Mouse (Mus musculus) embryonic facial prominence, embryonic 12.5 days (tissue): ENCODE data around the gene Pnkp. TPM values are rescaled to one million over a fixed set of nuclear protein-coding genes. Genes with fewer than 3 reads are reported as not detected.
"Not testable (repeated sequence)": the region's sequence is repeated elsewhere in the genome, so short reads cannot be mapped to it uniquely, and the experiment has no call there.

Experiments
- ATAC-seq: fragments of 200-750 bp; cut with Nextera tagmentation; 2 replicates; pipeline ENCODE4 v1.8.0; 2017; ENCODE audit not compliant: insufficient number of reproducible peaks, insufficient read depth, low FRiP score, low TSS enrichment
- H3K27ac ChIP-seq: fragments of 300-500 bp; sonication (generic); 2 replicates; pipeline ENCODE4 v1.5.1; 2016; ENCODE audit warnings: mild to moderate bottlenecking
- H3K27me3 ChIP-seq: fragments of 300-500 bp; sonication (generic); 2 replicates; pipeline ENCODE4 v1.6.1; 2016; ENCODE audit warnings: mild to moderate bottlenecking, moderate library complexity
- H3K36me3 ChIP-seq: fragments of 300-500 bp; sonication (generic); 2 replicates; pipeline ENCODE4 v1.6.1; 2016; ENCODE audit warnings: mild to moderate bottlenecking
- H3K4me1 ChIP-seq: fragments of 300-500 bp; sonication (generic); 2 replicates; pipeline ENCODE4 v1.6.1; 2016
- H3K4me2 ChIP-seq: fragments of 300-500 bp; sonication (generic); replicated peaks from 2 replicates; pipeline ENCODE4 v1.6.1; 2016; ENCODE audit warnings: mild to moderate bottlenecking, moderate library complexity
- H3K4me3 ChIP-seq: fragments of 300-500 bp; sonication (generic); 2 replicates; pipeline ENCODE4 v1.5.1; 2016; ENCODE audit warnings: mild to moderate bottlenecking
- H3K9ac ChIP-seq: fragments of 300-500 bp; sonication (generic); 2 replicates; pipeline ENCODE4 v1.6.1; 2016; ENCODE audit warnings: mild to moderate bottlenecking, moderate library complexity
- H3K9me3 ChIP-seq: fragments of 300-500 bp; sonication (generic); 2 replicates; pipeline ENCODE4 v1.6.1; 2016; ENCODE audit warnings: mild to moderate bottlenecking, moderate library complexity
- WGBS: fragments of 180-500 bp; shearing (Covaris S2); methylation state at CpG from one replicate; pipeline ENCODE4 v1.1.7; 2016; 5-methylcytosine and 5-hydroxymethylcytosine counted together
- polyA plus RNA-seq: library from polyadenylated mRNA; unstranded; fragments of >200 nt; fragmentation: Nextera tagmentation; extraction: Ambion mirVana; gene quantifications from 2 replicates; pipeline ENCODE4 v1.2.1, GENCODE M21; 2016

Gene Pnkp
- polyA plus RNA-seq, 1 experiment from 2014 or later, result 30.4 TPM

DNA sequence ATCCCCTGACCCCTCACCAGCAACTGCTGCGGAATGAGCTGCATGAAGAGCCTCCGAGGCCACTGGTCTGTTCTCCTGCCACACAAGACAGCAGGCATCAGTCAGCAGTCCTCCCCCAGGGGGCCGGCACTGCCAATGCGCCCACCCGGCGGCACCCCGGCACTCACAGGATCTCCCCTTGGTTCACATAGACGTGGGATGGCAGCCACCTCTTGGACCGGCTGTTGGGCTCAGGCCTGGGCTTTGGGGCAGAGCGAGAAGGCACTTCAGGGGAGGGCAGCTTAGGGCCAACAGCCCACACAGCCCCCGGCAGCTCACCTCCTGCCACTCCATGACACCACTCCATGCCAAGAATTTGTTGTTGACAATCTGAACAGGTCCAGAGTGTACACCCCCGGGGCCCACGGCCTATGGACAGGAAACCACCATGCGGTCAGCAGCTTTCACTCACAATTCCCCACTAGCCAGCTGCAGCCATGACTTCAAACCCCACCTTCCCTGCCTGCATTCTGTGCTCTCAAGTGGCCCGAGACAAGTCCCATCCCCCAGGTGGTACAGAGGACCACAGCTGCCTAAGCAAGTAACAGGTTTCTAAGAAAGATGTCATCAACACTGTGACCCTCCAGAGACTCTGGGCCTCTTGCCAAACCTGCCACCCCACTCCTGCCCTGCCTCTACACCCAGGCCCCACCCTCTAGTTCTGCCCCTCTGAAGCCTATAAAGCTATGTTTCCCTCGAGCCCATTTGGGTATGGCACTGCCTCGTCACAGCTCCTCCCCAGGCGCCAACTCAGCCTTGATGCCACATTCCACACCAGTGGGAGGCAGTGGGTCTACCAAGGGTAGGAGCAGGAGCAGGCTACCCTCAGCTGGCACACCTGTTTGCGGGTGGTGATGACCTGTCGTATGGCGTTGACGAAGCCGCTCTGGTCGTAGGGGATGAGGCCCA is 7.9 kb downstream of the Pnkp start:
- no peaks in the 10 kb centered on the region for H3K27me3 ChIP-seq
- H3K9ac ChIP-seq, result 0 out of 2 replicates have a peak overlapping the region, but pooled peaks have one; percentile 21
- H3K4me1 ChIP-seq, result peaks cover 46% of the 10 kb centered on the region
- H3K4me2 ChIP-seq, result no peak overlapping the region
- H3K9me3 ChIP-seq, result no peaks in the 10 kb centered on the region
- no peak for ATAC-seq
- H3K36me3 ChIP-seq, result peaks cover 60% of the 10 kb centered on the region
- H3K27ac ChIP-seq, result 0 out of 2 replicates have a peak overlapping the region, but pooled peaks have one; percentile 31
- WGBS, result 88% methylated on average over 24 of the region's 24 CpGs
- H3K4me3 ChIP-seq, result no peak overlapping the region

DNA sequence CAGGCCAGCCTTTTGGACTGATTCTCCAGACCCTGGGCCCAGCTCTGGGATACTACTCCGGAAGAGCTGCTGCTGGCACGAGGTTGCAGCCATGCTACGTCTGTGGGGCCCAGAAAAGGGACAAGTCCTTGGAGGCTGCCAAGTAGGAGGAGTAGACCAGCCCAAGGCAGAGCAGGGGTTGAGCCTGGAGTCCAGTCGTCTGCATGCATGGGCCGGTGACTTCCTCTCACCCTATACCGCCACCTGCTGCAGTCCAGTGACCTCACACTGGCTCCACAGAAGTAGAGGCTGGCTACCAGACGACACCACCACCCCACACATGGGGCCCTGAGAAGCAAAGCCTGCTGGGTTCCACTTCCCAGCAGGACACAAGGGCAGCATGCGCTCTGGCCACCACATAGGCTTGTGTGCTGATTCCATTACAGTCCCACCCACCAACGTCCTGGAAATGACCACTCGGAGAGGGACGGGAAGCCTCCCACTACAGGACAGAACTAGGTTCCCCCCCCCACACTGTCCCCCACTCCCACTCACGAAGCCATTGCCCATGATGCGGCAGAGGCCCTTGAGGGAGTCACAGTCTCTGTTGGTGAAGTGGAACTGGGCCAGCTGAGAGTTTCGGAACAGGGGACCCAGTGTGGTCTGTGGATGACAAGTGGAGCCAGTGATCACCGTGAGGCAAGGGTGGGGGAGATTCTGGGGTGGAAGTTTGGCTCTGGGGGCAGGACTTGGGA is 9.5 kb downstream of the Pnkp start:
- Histone ChIP-seq H3K27ac (0 out of 2 replicates have a peak overlapping the region, but pooled peaks have one; percentile 17), H3K9ac (peak overlapping the region; percentile 99), H3K27me3 (no peaks in the 10 kb centered on the region), H3K4me1 (peaks cover 46% of the 10 kb centered on the region), H3K36me3 (peaks cover 58% of the 10 kb centered on the region), H3K4me2 (peak overlapping the region; percentile 95), H3K9me3 (no peaks in the 10 kb centered on the region), H3K4me3 (peak overlapping the region; percentile 86)
- WGBS, result 70% methylated on average over 15 of the region's 15 CpGs
- no peak for ATAC-seq

GRCm38 (mm10) chr7:44867010-44867702 is 10.2 kb downstream of the Pnkp start:
- H3K9me3 ChIP-seq, result no peaks in the 10 kb centered on the region
- H3K36me3 ChIP-seq, result peaks cover 51% of the 10 kb centered on the region
- no peaks in the 10 kb centered on the region for H3K27me3 ChIP-seq
- peaks cover 46% of the 10 kb centered on the region for H3K4me1 ChIP-seq
- no peak for ATAC-seq
- no peak overlapping the region for H3K27ac ChIP-seq
- peak overlapping the region; percentile 95 for H3K4me2 ChIP-seq
- H3K9ac ChIP-seq, result peak overlapping the region; percentile 99
- 73% methylated on average over 19 of the region's 19 CpGs for WGBS
- H3K4me3 ChIP-seq, result peak overlapping the region; percentile 86

GRCm38 (mm10) chr7:44867802-44868201 is 10.9 kb downstream of the Pnkp start:
- Histone ChIP-seq H3K36me3 (peaks cover 45% of the 10 kb centered on the region), H3K27me3 (no peaks in the 10 kb centered on the region), H3K4me3 (peak overlapping the region; percentile 86), H3K4me2 (peak overlapping the region; percentile 95), H3K4me1 (peaks cover 46% of the 10 kb centered on the region), H3K27ac (no peak overlapping the region), H3K9me3 (no peaks in the 10 kb centered on the region), H3K9ac (peak overlapping the region; percentile 99)
- no peak for ATAC-seq
- WGBS, result 46% methylated on average over 9 of the region's 9 CpGs

- no peaks in the 10 kb centered on the region for H3K27me3 ChIP-seq
- H3K36me3 ChIP-seq, result peaks cover 38% of the 10 kb centered on the region
- peak overlapping the region; percentile 95 for H3K4me2 ChIP-seq
- H3K9me3 ChIP-seq, result no peaks in the 10 kb centered on the region
- peak overlapping the region; percentile 100 for H3K27ac ChIP-seq
- H3K4me3 ChIP-seq, result peak overlapping the region; percentile 86
- H3K4me1 ChIP-seq, result peaks cover 46% of the 10 kb centered on the region
- 7% methylated on average over 16 of the region's 16 CpGs for WGBS
- no peak for ATAC-seq
- peak overlapping the region; percentile 99 for H3K9ac ChIP-seq
These were observed 11.5 kb downstream of the Pnkp start for GRCm38 (mm10) chr7:44868465-44868864.

DNA sequence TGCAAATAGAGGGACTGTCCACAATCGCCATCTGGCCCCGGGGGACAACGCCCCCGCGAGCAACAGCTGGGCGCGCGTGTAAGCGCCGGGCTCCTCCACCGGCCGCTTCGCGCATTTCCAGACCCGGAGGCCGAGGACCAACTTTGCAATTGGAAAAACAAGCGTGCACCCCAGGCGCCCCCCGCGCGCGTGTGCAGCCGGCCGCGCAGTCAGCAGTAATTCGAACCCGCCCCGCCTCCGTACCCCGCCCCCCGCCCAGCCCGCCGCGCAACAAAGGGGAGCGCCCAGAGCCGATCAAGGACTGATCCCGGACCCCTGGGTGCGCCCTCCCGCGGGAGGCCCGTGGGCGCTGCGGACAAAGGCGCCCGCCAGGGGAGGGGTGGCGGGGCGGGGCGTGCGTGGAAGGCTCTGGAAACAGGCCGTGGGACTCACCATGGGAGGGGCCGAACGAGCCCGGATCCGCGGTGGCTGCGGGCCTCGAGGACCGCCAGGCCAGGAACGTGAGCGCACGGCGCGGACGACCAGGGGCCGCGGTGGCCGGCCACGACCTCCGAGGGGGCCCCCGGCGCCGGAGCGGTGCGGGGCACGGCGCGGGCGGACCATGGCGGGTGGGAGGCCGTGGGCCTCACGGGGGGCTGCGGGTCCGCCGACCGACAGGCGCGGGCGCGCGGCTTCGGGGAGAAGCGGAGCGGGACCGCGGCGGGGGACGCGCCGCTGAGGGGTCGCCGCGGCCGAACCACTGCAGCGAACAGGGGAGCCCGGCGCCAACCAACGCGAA is 12.2 kb downstream of the Pnkp start:
- Histone ChIP-seq H3K4me1 (peaks cover 46% of the 10 kb centered on the region), H3K27ac (peak overlapping the region; percentile 100), H3K27me3 (no peaks in the 10 kb centered on the region), H3K4me2 (peak overlapping the region; percentile 95), H3K36me3 (peaks cover 32% of the 10 kb centered on the region), H3K9me3 (no peaks in the 10 kb centered on the region), H3K4me3 (peak overlapping the region; percentile 86), H3K9ac (peak overlapping the region; percentile 99)
- under 1% methylated on average over 87 of the region's 108 CpGs for WGBS
- 0 out of 2 replicates have a peak, but pooled peaks have one; percentile 24 for ATAC-seq

DNA sequence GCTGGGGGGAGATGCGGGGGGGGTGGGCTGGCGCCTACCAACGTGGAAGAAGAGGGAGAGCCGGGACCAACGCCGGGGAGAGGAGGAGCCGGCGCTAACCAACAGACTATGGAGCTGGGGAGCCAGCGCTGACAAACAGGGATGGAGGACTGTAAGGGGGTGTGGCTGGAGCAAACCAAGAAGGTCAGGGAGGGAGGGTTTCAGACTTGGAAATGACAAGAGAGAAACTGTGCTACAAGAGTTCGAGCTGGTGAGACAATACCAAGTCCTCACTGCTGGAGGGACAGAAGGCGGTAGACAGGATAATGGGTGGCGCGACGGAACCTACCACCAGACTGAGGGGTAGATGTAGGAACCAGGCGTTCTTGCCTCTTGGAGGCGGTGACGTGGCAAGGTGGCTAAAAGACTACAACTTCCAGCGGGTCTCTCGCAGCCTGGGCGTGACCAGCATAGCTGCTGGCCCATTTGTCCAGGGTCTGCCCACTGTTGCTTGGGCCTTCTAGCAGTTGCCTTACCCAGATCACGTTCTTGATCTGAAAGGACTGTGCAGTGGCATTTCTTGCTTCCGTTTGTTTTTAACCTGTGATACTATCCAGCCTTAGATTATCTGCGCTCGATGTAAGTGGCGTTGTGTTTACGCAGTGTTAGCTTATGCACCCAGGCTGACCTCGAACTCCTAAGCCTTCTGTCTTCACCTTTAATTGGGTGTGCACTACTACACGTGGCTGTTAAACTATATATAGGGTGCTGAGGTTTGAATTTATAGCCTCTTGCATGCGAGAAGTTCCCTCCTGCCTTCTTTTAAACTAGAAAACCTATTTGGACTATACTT is 13.0 kb downstream of the Pnkp start, which contains the start of gene Ptov1:
Ptov1 (minus strand) TSS at position 92 of the 832 bp plus-strand sequence.
- H3K4me3 ChIP-seq, result peak within 1 kb of the TSS; percentile 86
- H3K9ac ChIP-seq, result peak within 1 kb of the TSS; percentile 99
- 11% methylated on average over 29 of the region's 29 CpGs for WGBS
- H3K27ac ChIP-seq, result peak within 1 kb of the TSS; percentile 100
- peaks cover 41% of the 10 kb centered on the region for H3K4me1 ChIP-seq
- H3K36me3 ChIP-seq, result peaks cover 24% of the 10 kb centered on the region
- peak; percentile 92 for ATAC-seq
- peak within 1 kb of the TSS; percentile 95 for H3K4me2 ChIP-seq
- no peaks in the 10 kb centered on the region for H3K27me3 ChIP-seq
- no peaks in the 10 kb centered on the region for H3K9me3 ChIP-seq

DNA sequence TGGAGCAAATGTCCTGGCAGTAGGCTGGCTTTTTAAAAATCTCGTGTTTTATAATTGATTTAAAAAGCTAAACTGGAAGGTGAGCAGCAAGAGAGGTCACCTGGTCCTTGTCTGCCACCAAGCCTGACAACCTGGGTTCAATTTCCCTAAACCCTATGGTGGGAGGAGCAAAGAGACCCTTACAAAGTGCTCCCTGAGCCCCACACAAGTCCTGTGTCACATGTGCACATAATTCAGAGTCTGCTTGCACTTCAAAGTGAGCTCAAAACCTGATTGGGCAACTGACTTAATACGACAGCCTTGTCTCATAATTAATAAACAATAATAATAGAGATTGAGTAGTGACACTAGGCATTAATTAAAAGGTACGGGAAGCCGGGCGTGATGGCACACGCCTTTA is 13.7 kb downstream of the Pnkp start:
- WGBS, result 82% methylated on average over 6 of the region's 6 CpGs
- peaks cover 17% of the 10 kb centered on the region for H3K36me3 ChIP-seq
- H3K27ac ChIP-seq, result peak overlapping the region; percentile 100; the same call in 1 of the 2 replicates
- peak overlapping the region; percentile 52 for H3K9ac ChIP-seq
- peak overlapping the region; percentile 95 for H3K4me2 ChIP-seq
- peaks cover 34% of the 10 kb centered on the region for H3K4me1 ChIP-seq
- peak overlapping the region; percentile 86 for H3K4me3 ChIP-seq
- H3K27me3 ChIP-seq, result no peaks in the 10 kb centered on the region
- ATAC-seq, result no peak
- no peaks in the 10 kb centered on the region for H3K9me3 ChIP-seq

- Histone ChIP-seq H3K27ac (no peak overlapping the region), H3K27me3 (no peaks in the 10 kb centered on the region), H3K4me1 (peaks cover 29% of the 10 kb centered on the region), H3K9me3 (no peaks in the 10 kb centered on the region), H3K4me2 (no peak overlapping the region), H3K9ac (no peak overlapping the region), H3K36me3 (peaks cover 14% of the 10 kb centered on the region), H3K4me3 (no peak overlapping the region)
- ATAC-seq, result no peak
- WGBS, result 80% methylated on average over 1 of the region's 1 CpGs
These were observed 14.2 kb downstream of the Pnkp start for GRCm38 (mm10) chr7:44871181-44871580.

DNA sequence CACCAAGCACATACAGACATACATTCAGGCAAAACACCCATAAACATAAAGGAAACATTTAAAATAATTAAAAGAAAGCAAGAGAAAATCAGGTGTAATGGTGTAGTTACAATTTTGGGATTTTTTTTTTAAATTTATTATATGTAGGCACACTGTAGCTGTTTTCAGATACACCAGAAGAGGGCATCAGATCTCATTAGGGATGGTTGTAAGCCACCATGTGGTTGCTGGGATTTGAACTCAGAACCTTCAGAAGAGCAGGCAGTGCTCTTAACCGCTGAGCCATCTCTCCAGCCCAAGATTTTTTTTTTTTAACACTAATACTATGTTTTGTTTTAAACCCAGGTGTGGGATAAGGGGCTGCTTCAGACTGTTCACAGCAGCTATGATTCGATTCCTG is 14.8 kb downstream of the Pnkp start:
- WGBS, result 86% methylated on average over 2 of the region's 2 CpGs
- not testable (repeated sequence) for H3K27me3 ChIP-seq

More for the DNA sequence above, 14.8 kb downstream of the Pnkp start:
- H3K4me3 ChIP-seq, ATAC-seq, H3K9me3 ChIP-seq, H3K4me2 ChIP-seq, H3K9ac ChIP-seq: not testable (repeated sequence)
- Histone ChIP-seq H3K27ac (0 out of 2 replicates have a peak overlapping the region, but pooled peaks have one; percentile 11), H3K4me1 (peaks cover 23% of the 10 kb centered on the region), H3K36me3 (peaks cover 13% of the 10 kb centered on the region)
